Mouse (Mus musculus) left cerebral cortex, adult 9 months (tissue): ENCODE measurements around the gene Dab1.
A peak's percentile ranks its signal among the peaks of the same experiment; 100 is the strongest.

Experiments
- DNase-seq, 2 experiments: peaks; one replicate each; pipeline ENCODE4 v3.0.0; 2022; ENCODE audit warnings: low spot score in 2 of 2

The Dab1 gene

DNA sequence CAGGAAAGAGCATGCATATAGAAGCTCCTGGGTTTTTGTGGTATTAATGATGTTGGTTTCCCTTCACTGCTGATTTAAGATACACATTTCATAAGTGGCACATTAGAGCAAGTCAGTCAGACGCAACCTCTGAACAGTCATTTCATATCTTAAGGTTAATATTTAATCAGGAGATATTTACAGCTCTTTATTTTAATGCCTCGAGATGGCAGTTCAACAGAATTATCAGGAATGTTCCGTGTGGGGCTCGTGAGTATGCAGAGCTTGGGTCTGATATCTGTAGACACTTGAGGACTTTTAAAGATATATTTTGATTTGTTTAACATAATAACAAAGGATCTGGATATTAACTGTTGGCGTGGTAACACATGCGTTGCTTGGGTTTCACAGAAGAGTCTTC is 892.7 kb downstream of the Dab1 start:
- DNase-seq: no peak

DNA sequence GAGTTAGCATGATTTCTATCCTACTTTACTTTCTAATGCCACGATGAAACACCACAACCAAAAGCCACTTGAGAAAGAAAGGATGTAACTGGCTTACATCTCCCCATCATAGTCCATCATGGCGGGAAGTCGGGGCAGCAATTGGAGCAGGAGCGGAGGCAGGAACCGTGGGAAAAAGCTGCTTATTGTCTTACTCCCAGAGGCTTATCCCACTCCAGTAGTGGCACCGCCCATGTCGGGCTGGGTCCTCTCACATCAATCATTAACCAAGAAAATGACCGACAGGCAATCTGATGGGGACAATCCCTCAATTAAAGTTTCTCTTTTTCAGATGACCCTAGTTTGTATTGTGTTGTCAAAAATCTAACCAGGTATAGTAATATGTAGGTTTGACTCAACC is 893.4 kb downstream of the Dab1 start:
- no peak for DNase-seq

DNA sequence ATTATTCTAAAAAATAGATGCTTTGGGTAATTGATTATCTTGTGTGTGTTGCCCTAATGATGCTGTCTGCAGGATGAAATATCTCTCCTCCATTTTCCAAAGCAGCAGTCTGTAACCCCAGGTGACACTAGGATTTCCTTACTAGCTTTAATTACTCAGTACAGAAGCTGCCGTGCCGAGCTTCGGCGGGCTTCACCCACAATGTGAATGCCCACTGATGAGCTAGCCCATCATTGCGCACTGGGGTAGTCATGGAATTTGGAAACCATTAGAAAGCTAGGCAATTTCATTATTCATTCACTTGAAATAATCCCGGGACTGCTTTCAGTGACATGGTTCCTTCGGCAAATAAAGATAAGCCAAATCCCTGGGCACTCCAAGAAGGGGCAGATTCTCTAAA is 894.5 kb downstream of the Dab1 start:
- DNase-seq: no peak

DNA sequence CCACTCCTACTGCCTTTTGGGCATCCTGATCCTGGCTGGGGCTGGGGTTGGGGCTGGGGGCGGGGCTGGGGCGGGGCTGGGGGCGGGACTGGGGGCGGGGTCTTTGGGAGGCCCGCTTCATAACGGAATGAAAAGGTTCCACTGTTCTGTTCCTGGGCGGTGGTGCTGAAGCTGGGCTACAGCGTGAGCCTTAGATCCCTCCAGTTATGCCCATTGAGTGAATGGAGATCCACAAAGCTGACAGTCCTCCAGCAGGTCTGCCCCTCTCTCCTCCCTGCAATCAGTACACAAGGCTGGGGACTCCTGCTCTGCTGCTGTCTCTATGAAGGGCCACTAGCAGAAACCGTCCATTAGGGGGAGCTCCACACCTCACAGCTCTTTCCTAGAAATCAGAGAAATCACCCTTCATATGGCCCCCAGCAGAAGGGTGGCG is 895.4 kb downstream of the Dab1 start:
- DNase-seq: peak in 1 of 2 experiments; percentile 53

DNA sequence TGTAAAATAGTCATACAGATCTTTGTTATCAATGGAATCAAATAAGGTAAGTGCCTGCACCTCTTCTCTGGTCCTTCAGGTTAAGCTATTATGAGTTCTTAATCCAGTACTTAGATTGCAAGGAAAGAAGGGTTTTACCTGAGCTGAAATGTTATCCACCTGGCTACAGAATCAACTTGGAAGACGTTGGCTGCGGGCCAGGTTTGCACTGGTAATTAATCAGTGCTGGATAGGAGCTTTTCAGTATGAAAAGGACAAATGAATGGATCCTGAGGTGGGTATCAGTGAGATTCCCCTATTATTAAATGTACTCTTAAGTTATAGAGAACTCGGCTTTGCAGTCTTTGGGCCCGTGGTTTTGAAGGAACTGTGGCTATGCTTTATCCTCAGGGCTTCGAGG is 896.5 kb downstream of the Dab1 start:
- DNase-seq: no peak

DNA sequence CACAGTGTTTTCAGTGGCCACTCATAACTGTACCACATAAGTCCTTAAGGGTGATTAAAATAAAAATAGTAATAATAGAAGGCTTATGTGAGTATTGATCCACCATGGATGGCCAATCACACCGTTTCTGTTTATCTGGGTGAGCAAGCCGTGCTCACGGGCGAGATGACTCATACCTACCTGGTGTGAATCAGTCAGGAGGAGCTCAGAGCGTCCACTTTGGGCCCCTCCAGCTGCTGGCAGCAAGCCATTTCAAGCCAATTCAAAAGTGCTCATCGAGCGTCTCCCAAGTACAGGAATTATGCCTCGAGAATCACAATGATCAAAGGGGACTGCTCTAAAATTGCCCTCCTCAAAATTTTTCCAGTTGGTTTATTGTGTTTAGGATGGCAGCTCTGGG is 903.2 kb downstream of the Dab1 start:
- DNase-seq: no peak

DNA sequence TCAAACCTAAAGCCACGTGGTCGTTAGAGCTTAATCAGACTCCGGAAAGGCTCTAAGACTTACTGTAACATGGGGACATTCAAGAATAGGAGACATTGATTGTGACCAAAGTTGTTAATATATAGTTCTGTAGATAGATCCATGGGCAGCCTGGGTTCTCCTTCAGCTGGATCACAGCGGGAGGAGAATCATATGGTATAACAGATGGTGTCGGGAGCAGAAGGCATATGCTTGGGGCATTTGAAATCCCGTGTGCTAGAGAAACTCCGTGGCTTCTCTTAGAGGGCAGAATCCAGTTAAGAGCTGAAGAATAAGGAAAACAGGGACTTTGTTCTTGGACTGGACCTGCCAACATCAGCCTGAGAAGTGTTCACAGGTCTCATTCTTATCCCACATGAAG is 904.6 kb downstream of the Dab1 start:
- peak in 1 of 2 experiments; percentile 34 for DNase-seq

DNA sequence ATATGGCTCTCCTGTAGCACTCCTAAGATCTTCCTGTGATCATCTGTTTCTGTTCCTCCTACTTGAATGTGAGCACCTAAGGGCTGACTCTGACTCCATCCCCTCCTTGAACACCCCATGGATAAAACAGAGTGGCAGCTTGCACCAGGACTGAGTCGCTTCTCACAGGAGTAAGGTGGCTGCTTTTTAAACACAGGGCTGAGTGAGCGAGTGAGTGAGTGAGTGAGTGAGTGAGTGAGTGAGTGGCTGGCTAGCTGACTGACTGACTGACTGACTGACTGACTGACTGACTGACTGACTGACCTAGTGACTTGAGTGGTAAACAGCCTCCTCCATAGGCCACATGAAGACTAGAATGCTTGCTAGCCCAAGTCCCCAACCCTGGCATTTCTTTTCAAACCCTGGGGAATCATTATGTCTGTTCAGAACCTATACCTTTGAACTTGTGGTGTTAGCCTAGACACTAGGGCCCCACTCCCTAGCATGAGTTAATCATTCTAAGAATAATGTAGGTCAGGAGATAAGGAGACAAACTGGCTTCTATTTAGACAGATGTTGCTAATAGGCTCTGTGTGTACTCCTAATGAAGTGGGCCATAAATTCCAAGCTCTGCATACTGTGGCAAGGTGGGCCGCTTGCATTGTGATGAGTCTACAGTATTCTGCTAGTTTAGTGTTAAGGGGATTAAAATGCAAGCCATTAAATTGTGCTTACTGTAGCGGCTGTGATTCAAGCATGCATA is 910.9 kb downstream of the Dab1 start:
- no peak for DNase-seq

DNA sequence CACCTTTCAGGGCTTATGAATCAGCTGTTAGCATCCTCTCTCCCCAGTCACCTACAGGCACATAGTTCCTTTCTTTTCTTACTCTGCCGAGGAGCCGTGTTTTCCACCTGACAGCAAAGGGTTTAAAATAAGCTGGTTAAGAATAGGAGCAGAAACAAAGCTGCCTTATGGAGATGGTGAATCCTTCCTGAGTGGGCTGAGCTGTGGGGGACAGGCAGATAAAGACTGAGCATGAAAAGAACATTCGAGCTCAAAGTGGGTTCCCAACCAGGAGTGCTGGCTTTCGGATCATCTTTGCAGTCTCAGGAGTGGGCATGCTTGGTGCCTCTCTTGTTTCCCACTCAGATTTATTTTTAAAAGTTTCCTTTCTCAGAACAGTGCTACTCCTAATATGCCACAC is 913.7 kb downstream of the Dab1 start:
- DNase-seq: peak; percentile 64 to 76

DNA sequence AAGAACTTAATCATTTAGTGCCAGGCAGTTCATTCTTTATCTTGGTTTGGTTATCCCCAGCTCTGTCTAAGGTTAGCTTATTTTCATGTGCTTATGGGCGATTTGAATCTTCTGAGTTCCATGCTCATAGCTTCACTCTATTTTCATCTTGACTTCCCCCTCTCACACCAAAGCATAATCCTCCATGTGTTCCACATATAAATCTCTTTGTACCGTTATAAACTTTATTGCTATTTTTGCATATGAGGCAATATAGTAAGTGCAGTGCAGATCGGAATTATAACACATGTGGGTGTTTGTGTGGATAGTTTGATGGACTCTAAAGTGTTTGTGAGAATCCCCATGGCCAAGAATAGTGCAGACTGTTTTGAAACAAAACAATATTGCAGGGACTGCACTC is 919.3 kb downstream of the Dab1 start:
- DNase-seq: no peak

DNA sequence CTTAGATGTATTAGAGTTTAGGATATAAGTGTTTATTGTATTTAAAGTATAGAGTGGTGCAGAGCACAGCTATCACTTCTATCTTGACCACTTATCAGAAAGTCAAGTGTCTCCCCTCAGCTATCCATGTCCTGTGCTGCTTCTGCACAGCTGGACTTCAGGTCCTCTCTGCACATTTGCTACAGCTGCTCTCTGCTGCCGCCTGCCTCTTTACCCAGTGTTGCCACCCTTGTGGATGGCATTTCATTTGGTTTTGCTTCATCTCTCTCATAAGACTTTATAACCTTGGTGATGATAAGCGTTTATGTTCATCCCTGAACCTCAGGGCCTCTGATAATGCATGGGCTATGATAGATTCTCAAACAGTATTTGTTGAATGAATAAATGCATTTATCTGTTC is 919.9 kb downstream of the Dab1 start:
- DNase-seq: no peak

DNA sequence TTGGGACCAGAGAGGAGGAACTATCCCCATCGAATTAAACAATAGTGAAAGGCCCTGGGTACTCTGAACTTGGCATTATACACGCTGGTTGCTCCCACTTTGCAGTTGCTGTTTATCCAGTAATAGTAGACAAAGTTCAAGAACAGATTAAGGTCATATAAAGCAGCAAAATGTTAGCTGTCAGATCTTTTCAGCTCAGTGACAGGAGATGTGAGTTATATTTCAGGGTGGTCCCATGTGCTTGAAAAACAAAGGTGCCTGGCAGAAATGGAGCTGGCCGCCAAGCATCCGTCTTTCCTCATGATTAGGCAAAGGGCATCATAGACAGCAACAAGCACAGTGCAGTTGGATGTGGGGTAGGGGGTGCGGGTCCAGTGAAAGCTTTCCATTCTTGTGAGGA is 927.9 kb downstream of the Dab1 start:
- DNase-seq: no peak

DNA sequence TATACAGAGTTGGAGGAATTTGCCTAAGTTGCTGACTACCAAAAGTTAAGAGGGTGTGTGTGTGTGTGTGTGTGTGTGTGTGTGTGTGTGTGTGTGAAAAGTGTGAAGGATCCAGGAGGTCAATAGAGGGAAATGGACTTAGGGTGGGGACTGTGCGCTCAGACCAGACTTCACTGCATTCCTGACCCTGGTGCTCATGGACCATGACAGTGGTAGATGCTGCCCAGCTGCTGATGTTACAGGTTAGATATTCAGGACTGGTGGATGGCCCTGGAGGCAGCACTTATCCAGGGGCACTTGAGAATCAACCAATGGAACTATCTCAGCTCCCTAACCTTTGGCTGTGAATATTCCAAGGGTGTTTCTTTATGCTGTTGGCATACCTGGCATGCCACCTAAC is 929.1 kb downstream of the Dab1 start:
- DNase-seq: no peak

DNA sequence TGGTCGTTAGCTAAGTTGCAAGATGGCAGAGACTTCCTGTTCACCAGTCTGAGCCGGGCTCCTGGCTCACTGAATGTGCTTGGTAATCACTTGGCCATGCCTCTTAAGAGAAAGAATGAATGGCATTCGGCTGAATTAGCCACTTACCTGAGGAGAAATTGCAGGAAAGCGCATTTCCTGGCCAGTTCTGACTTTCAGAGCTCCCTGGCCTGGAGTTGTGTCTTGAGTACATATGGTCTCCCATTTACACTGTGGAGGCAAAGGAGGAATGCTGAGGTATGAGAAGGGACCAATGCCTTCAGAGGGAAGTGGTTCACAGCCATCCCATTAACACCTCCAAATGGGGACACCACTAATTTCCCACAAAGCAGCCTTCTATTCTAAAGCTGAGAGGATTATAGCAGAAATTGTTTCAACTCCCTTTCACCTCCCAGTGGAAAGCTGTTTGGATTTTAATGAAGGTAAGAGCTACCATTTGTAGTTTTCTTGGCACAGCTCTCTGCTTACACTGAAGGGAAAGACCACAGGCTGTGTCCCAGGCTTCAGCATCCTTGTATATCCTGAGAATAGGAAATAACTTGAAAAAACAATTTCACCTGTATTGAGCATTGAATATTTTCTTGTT is 931.5 kb downstream of the Dab1 start:
- DNase-seq: no peak

DNA sequence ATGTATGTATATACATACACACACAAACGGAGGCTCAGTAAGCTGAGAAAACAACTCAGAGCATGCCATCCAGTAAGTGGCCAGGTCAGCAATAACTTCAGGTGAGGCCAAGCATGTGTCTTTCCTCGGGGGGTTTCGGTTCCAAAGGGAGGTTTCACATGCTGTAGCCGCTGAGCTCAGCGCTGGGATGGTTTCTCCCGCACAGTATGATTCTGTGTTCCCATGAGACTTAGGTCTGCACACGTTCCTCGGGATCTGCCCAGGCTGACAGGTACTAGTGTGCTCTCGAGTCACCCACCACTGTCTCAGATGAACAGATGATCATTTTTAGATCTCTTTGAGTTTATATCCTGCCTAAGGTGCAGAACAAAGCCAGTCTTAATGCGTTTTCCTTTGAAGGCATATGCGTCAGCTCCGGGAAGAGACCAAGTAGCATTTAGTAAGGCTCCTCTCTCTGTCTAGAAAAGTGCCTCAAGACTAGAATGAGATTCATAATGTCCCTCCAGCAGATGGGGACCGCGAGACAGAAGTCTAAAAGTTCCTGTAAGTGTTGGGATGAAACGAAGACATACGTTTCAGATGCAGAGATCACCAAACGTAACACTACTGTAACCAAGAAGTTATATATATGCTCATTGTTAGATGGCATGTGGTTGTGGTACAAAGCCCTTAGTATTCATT is 932.4 kb downstream of the Dab1 start:
- DNase-seq: no peak

DNA sequence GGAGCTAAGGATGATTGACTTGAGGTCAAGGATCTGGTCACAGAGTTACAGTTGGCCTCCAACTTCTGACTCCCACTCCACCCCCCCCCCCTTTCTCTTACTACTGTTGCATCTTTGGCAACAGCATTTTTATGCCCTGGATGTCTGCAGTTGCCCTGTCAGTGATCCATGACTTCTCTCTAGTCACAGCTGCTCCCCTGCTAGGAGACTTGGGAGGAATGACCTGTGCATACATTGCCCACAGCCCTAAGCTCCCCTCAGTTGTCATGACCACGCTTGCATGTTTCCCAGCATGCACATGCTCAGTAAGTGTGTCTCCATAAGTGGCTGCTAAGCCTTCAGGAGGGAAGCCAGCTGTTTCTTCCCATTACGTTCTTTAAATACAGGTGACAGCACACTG is 936.2 kb downstream of the Dab1 start:
- DNase-seq: no peak

DNA sequence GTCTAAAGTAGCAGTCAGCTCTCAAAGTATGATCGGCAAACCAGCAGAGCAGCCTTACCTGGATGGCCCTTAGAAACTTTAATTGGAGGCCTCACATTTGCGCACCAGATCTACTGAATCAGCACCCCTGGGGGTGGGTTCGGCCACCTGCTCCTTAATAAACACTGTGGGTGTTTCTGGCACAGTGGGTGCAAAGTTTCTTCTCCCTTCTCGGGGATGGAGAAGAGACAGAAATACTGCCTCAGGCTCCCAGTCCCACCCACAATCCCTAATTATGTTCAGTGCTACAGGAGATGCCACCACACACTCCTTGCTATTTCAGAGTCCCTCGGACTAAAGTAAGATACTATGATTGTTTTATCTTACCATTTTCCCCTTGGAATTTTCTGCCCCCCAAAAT is 944.4 kb downstream of the Dab1 start:
- DNase-seq: peak in 1 of 2 experiments; percentile 30

DNA sequence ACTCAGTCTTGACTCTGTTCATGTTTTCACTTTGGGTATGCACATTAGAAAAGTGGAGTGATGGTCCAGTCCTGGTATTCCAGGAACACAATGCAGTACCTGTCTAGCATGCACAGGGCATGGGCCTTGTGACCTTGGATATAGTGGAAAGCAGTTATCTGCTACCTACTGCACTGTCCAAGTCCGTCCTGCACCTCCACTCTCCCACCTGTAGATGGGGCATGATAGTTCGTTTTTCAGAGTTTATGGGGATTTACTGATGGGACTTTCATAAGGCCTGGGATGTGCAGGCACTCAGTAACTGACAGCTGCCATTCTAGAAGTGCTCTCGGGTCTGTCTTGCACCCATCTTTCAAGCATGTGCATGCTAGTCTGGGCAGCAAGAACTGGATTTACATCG is 951.4 kb downstream of the Dab1 start:
- no peak for DNase-seq

DNA sequence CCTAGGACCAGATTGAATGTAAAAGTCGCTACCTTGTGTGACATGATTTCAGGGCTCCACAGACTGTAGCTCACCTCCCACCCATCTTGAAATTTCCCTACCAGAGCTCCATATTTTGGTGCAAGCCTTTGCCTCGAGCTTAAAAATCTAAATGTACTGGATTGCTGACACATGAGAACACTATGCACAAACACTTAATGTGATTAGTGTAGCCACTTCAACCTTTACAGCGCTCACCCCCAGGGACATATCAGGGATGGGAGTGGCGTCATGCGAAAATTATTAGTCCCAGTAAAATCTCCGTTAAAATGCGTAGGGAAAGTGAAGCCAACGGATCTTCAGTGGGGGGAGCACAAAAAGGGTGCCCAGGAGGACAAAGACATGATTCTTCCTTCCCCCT is 953.3 kb downstream of the Dab1 start:
- no peak for DNase-seq

DNA sequence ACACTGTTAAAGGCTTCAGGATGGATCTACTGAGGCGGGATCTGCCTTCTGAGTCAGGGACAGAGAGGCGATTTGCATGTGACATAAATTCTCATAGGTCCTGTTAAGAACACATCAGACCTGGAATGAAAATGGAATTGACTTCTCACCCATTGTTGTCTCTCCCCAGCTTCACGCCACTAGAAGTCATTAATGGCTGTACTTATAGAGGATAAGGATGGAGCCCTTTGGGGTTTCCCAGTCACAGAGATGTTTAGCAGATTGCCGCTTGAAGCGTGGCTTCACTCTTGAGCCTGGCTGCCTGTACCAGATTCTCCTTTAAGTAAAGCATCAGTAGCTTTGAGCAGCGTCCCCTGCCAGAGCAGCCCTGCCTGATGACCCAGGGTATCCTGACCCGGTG is 954.3 kb downstream of the Dab1 start:
- no peak for DNase-seq

DNA sequence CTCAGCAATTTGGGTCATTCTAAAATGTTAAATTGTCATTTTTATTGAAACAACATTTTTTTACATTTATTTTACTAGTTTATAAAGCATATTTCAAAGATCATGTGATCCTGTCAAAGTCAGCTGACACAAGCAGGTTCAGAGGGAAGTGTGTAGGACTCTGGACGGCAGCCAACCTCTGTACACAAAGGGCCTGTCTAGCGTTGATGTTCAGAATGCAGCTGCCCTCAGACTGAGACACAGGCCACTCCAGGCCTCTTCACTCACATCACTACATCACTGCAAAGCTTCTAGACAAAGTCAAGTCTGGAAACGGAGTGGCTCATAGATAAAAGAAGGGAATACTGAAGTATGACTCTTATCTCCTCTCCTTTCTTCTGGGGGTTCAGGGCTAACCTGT is 959.2 kb downstream of the Dab1 start:
- no peak for DNase-seq

DNA sequence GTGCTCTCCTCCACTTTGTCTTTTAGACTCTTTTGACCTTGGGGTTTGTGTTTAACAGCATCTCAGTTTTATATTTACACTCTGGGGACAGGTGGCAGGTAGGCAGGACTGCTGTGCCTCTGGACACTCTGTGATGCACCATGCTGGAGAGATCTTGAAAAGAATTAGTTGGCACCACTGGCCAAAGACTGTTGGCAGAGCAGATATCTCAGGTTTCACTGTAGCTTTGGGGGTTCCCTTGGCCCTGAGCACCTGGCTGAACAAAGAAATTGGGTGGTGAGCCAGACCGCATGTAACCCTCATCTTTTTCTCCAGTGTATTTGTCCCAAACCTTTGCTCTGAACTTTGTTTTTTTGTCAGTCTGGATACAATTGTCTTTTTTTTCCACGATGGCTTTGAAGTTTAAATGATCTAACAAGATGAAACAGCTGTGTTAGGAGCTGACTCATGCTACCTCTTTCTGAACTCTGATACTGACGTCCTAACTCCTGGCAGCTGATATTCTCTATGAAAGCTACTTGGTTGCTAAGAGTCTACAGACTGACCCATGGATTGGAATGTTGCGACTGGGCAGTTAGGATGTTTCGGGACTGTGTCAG is 960.9 kb downstream of the Dab1 start:
- DNase-seq: no peak

DNA sequence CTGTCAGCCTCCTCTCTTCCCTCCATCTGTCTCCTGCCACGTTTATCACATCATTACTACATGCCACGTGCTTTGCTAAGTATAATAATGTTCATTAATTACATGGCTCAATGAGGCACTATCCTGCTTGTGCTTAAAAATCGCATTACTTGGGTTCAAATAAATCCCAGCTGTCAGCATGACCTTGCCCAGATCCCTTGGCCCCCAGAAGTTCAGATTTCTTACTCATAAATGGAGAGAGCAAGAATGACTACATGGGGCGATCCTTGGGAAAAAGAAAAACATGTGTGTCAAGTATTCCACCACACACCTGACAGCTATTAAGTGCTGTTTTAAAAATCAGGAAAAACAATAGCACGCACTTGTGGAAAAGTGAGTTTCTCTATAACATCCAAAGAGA is 963.6 kb downstream of the Dab1 start:
- DNase-seq: no peak
